Mouse (Mus musculus) kidney, adult 2 months (tissue): ENCODE data around the gene Fam129c. TPM values are rescaled to one million over a fixed set of nuclear protein-coding genes. Genes with fewer than 3 reads are reported as not detected.

Experiments used
- DNase-seq: peaks from one replicate; pipeline ENCODE4 v3.0.0; 2021
- H3K27ac ChIP-seq: fragments of 200-500 bp; 2 replicates; pipeline ENCODE4 v1.5.1; 2012; ENCODE audit warnings: low read depth, low read length, control low read depth, inconsistent platforms; ENCODE audit not compliant: insufficient read depth
- H3K27me3 ChIP-seq: fragments of 200-500 bp; replicated peaks from 2 replicates; pipeline ENCODE4 v1.6.1; 2012; ENCODE audit warnings: mild to moderate bottlenecking, moderate library complexity, low read length, inconsistent platforms; ENCODE audit not compliant: control insufficient read depth, insufficient read depth
- H3K36me3 ChIP-seq: fragments of 200-500 bp; 2 replicates; pipeline ENCODE4 v1.6.1; 2012; ENCODE audit warnings: mild to moderate bottlenecking, moderate library complexity, low read length, inconsistent platforms; ENCODE audit not compliant: control insufficient read depth, insufficient read depth
- H3K4me1 ChIP-seq: fragments of 200-500 bp; 2 replicates; pipeline ENCODE4 v1.6.1; 2011; ENCODE audit warnings: low read length; ENCODE audit not compliant: control insufficient read depth, insufficient read depth
- H3K4me3 ChIP-seq: fragments of 200-500 bp; 2 replicates; pipeline ENCODE4 v1.5.1; 2011; ENCODE audit warnings: mild to moderate bottlenecking, low read depth, low read length, control low read depth; ENCODE audit not compliant: insufficient read depth
- CTCF ChIP-seq: fragments of 200-500 bp; conservative IDR thresholded peaks from 2 replicates; pipeline ENCODE4 v1.5.1; 2011; ENCODE audit warnings: low read depth, mild to moderate bottlenecking, control low read depth, low read length, moderate library complexity, mixed read lengths; ENCODE audit not compliant: insufficient read depth, insufficient read length
- POLR2A ChIP-seq: fragments of 200-500 bp; IDR thresholded peaks from one replicate; pipeline ENCODE4 v1.6.1; 2011; ENCODE audit warnings: low read depth, low read length, control low read depth
- WGBS: fragments of 180-500 bp; shearing (Covaris S2); methylation state at CpG from one replicate; pipeline ENCODE4 v1.1.7; 2018; 5-methylcytosine and 5-hydroxymethylcytosine counted together
- polyA plus RNA-seq: library from polyadenylated mRNA; depleted of rRNA; stranded (reverse); fragments of >200 nt; gene quantifications from 2 replicates; pipeline ENCODE4 v1.2.3, GENCODE M21; 2012; rRNA removed

The Fam129c gene
- polyA plus RNA-seq, 1 experiment, result 2.4 TPM

DNA sequence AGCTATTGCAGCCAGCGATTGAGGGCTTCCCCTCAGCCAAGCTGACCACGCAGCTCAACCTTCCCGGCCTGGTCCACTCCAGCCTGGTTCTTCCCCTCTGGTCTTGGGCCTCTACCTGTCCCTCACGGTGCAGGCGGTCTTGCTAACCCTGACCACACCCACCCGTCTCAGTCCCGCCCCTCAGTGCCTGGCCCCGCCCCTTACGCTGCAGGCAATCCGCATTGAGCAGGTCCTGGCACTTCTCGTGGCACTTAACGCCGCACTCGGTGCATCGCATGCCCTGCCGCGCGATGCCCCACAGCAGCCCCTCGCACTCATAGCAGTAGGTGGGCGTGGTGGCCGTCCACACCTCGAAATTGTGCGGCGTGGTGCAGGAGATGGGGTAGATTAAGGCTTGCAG lies 57.2 kb downstream of the Fam129c start:
- WGBS, result 2% methylated on average over 24 of the region's 24 CpGs
- Histone ChIP-seq H3K36me3 (no peaks in the 10 kb centered on the region), H3K4me1 (no peaks in the 10 kb centered on the region), H3K27me3 (no peaks in the 10 kb centered on the region), H3K4me3 (no peak overlapping the region), H3K27ac (no peak overlapping the region)
- TF ChIP-seq CTCF (no peak), POLR2A (no peak)
- DNase-seq, result peak; percentile 28

Other genes with a start within 250 kb of the Fam129c start
- gene Use1, start 230.8 kb upstream of the Fam129c start, polyA plus RNA-seq, result 111 and 127 TPM in 2 replicates
- 12.5 and 14.2 TPM in 2 replicates for gene Ocel1, start 226.3 kb upstream of the Fam129c start, polyA plus RNA-seq
- 177 and 264 TPM in 2 replicates for gene Nr2f6, start 215.7 kb upstream of the Fam129c start, polyA plus RNA-seq
- gene Ushbp1, start 201.8 kb upstream of the Fam129c start, polyA plus RNA-seq, result 38.5 and 43.4 TPM in 2 replicates
- 153 and 162 TPM in 2 replicates for gene Babam1, start 200.8 kb upstream of the Fam129c start, polyA plus RNA-seq
- gene Ankle1, start 191.6 kb upstream of the Fam129c start, polyA plus RNA-seq, result 0.28 and 0.79 TPM in 2 replicates
- 29.8 and 38.3 TPM in 2 replicates for gene Abhd8, start 134.0 kb upstream of the Fam129c start, polyA plus RNA-seq
- 168 and 186 TPM in 2 replicates for gene Mrpl34, start 132.7 kb upstream of the Fam129c start, polyA plus RNA-seq
- 61.5 and 62.6 TPM in 2 replicates for gene Dda1, start 128.4 kb upstream of the Fam129c start, polyA plus RNA-seq
- 12.6 and 15.2 TPM in 2 replicates for gene Ano8, start 111.7 kb upstream of the Fam129c start, polyA plus RNA-seq
- gene Gtpbp3, start 109.5 kb upstream of the Fam129c start, polyA plus RNA-seq, result 20.2 and 25.0 TPM in 2 replicates
- 502 and 542 TPM in 2 replicates for gene Plvap, start 85.9 kb upstream of the Fam129c start, polyA plus RNA-seq
- gene Ccdc194, start 71.9 kb upstream of the Fam129c start, polyA plus RNA-seq, result 0.09 TPM in 1 of 2 replicates, not detected in the other
- 167 and 184 TPM in 2 replicates for gene Bst2, start 60.2 kb upstream of the Fam129c start, polyA plus RNA-seq
- 136 and 164 TPM in 2 replicates for gene Mvb12a, start 54.7 kb upstream of the Fam129c start, polyA plus RNA-seq
- gene Tmem221, start 38.8 kb upstream of the Fam129c start, polyA plus RNA-seq, result 7.8 and 8.4 TPM in 2 replicates
- 0.14 and 0.19 TPM in 2 replicates for gene Nxnl1, start 31.0 kb upstream of the Fam129c start, polyA plus RNA-seq
- gene Slc27a1, start 28.8 kb upstream of the Fam129c start, polyA plus RNA-seq, result 146 and 182 TPM in 2 replicates
- gene Pgls, start 5.5 kb upstream of the Fam129c start, polyA plus RNA-seq, result 134 TPM in 2 replicates
- 62.2 and 70.4 TPM in 2 replicates for gene Colgalt1, start 13.3 kb downstream of the Fam129c start, polyA plus RNA-seq
- 1.3 and 2.1 TPM in 2 replicates for gene Unc13a, start 74.1 kb downstream of the Fam129c start, polyA plus RNA-seq
- 15.1 and 16.5 TPM in 2 replicates for gene Jak3, start 78.6 kb downstream of the Fam129c start, polyA plus RNA-seq
- 14.5 and 17.8 TPM in 2 replicates for gene Insl3, start 91.6 kb downstream of the Fam129c start, polyA plus RNA-seq
- gene B3gnt3, start 104.1 kb downstream of the Fam129c start, polyA plus RNA-seq, result 5.5 and 5.9 TPM in 2 replicates
- 4.2 and 9.5 TPM in 2 replicates for gene Fcho1, start 128.1 kb downstream of the Fam129c start, polyA plus RNA-seq